Mouse (Mus musculus): Measurements from ENCODE around the gene Mup15. TPM values are rescaled to one million over a fixed set of nuclear protein-coding genes. Genes with fewer than 3 reads are reported as not detected.
"Not testable (repeated sequence)": the region's sequence is repeated elsewhere in the genome, so short reads cannot be mapped to it uniquely, and the experiment has no call there.

Gene Mup15
- polyA plus RNA-seq (2015; fragmentation: Nextera tagmentation; extraction: Ambion mirVana) = not detected in 2 replicates

GRCm38 (mm10) chr4:61439643-61440042 is at the start of gene Mup15:
TSS of gene Mup15 (minus strand) at chr4:61439743.
- not testable (repeated sequence) for ATAC-seq (ENCODE audit: extremely low read depth, insufficient number of reproducible peaks, low FRiP score, low TSS enrichment)

More at GRCm38 (mm10) chr4:61439643-61440042, at the start of gene Mup15:
- not testable (repeated sequence) for H3K4me3 ChIP-seq; H3K36me3 ChIP-seq; H3K4me2 ChIP-seq; H3K9ac ChIP-seq; H3K9me3 ChIP-seq; H3K27ac ChIP-seq (replicated peaks); H3K27me3 ChIP-seq (replicated peaks); H3K4me1 ChIP-seq
- WGBS = no CpG with 5 or more reads among the region's 4 CpGs

Other genes with a start within 250 kb of the Mup15 start
- gene Mup13, start 211.5 kb downstream of the Mup15 start, polyA plus RNA-seq (2015; fragmentation: Nextera tagmentation; extraction: Ambion mirVana) = not detected in 2 replicates
- gene Mup14, start 135.7 kb downstream of the Mup15 start, polyA plus RNA-seq (2015; fragmentation: Nextera tagmentation; extraction: Ambion mirVana) = not detected in 2 replicates
- gene Mup16, start 79.8 kb upstream of the Mup15 start, polyA plus RNA-seq (2015; fragmentation: Nextera tagmentation; extraction: Ambion mirVana) = not detected in 2 replicates
- gene Mup17, start 156.1 kb upstream of the Mup15 start, polyA plus RNA-seq (2015; fragmentation: Nextera tagmentation; extraction: Ambion mirVana) = not detected in 2 replicates
- not detected in 2 replicates for gene Mup18, start 234.4 kb upstream of the Mup15 start, polyA plus RNA-seq (2015; fragmentation: Nextera tagmentation; extraction: Ambion mirVana)

Data from heart, embryonic 13.5 days (tissue).